Mouse (Mus musculus) heart, adult 2 months (tissue): ENCODE results near the gene Cggbp1.
"Not testable (repeated sequence)": the region's sequence is repeated elsewhere in the genome, so short reads cannot be mapped to it uniquely, and the experiment has no call there.

ENCODE experiments used
- CTCF ChIP-seq: fragments of 200-600 bp; IDR thresholded peaks from 2 replicates; pipeline ENCODE4 v1.8.1; 2022; ENCODE audit warnings: antibody characterized with exemption, mild to moderate bottlenecking, moderate library complexity
- POLR2A ChIP-seq: fragments of 200-500 bp; IDR thresholded peaks from 2 replicates; pipeline ENCODE4 v1.6.1; 2011; ENCODE audit warnings: mild to moderate bottlenecking, low read depth, low read length, control low read depth; ENCODE audit not compliant: insufficient read depth

GRCm38 (mm10) chr16:64865841-64866240 is 14.0 kb downstream of the Cggbp1 start:
- not testable (repeated sequence) for TF ChIP-seq POLR2A, CTCF
